Mouse (Mus musculus) olfactory bulb, adult 2 months (tissue): Measurements from ENCODE around the gene Lhfpl3.

Source experiments
- CTCF ChIP-seq: fragments of 200-500 bp; IDR thresholded peaks from 2 replicates; pipeline ENCODE4 v1.5.1; 2012; ENCODE audit warnings: low read depth, mild to moderate bottlenecking, low read length, moderate library complexity; ENCODE audit not compliant: insufficient read depth
- POLR2A ChIP-seq: fragments of 200-500 bp; IDR thresholded peaks from 2 replicates; pipeline ENCODE4 v1.6.1; 2012; ENCODE audit warnings: mild to moderate bottlenecking, low read depth, low read length, moderate library complexity; ENCODE audit not compliant: insufficient read depth

GRCm38 (mm10) chr5:22851572-22851971 is 105.7 kb downstream of the Lhfpl3 start:
- TF ChIP-seq CTCF (no peak), POLR2A (no peak)
